Mouse (Mus musculus): ENCODE data around the gene Snx30.
A peak's percentile ranks its signal among the peaks of the same experiment; 100 is the strongest.

The Snx30 gene

GRCm38 (mm10) chr4:59870859-59871591 is 65.4 kb downstream of the Snx30 start:
- peak; percentile 82 for DNase-seq (ENCODE audit: low read depth, low spot score)

- DNase-seq (ENCODE audit: low read depth, low spot score): no peak
Observed at GRCm38 (mm10) chr4:59873240-59873639, 67.6 kb downstream of the Snx30 start.

- DNase-seq (ENCODE audit: low read depth, low spot score): peak; percentile 59
Observed at GRCm38 (mm10) chr4:59873830-59874229, 68.2 kb downstream of the Snx30 start.

GRCm38 (mm10) chr4:59876570-59876969 is 70.9 kb downstream of the Snx30 start:
- DNase-seq (ENCODE audit: low read depth, low spot score): no peak

GRCm38 (mm10) chr4:59877025-59877424 is 71.4 kb downstream of the Snx30 start:
- DNase-seq (ENCODE audit: low read depth, low spot score): no peak

GRCm38 (mm10) chr4:59878595-59878994 is 73.0 kb downstream of the Snx30 start:
- DNase-seq (ENCODE audit: low read depth, low spot score): no peak

- DNase-seq (ENCODE audit: low read depth, low spot score): no peak
Observed at GRCm38 (mm10) chr4:59879444-59879843, 73.8 kb downstream of the Snx30 start.

- no peak for DNase-seq (ENCODE audit: low read depth, low spot score)
Observed at GRCm38 (mm10) chr4:59880725-59881124, 75.1 kb downstream of the Snx30 start.

- peak; percentile 30 for DNase-seq (ENCODE audit: low read depth, low spot score)
Observed at GRCm38 (mm10) chr4:59881210-59881609, 75.6 kb downstream of the Snx30 start.

GRCm38 (mm10) chr4:59884136-59884696 is 78.6 kb downstream of the Snx30 start:
- DNase-seq (ENCODE audit: low read depth, low spot score): no peak

GRCm38 (mm10) chr4:59886281-59886680 is 80.6 kb downstream of the Snx30 start:
- no peak for DNase-seq (ENCODE audit: low read depth, low spot score)

- DNase-seq (ENCODE audit: low read depth, low spot score): no peak
Observed at GRCm38 (mm10) chr4:59887011-59887410, 81.4 kb downstream of the Snx30 start.

- DNase-seq (ENCODE audit: low read depth, low spot score): no peak
Observed at GRCm38 (mm10) chr4:59888014-59888413, 82.4 kb downstream of the Snx30 start.

- DNase-seq (ENCODE audit: low read depth, low spot score): no peak
Observed at GRCm38 (mm10) chr4:59890086-59890600, 84.5 kb downstream of the Snx30 start.

- DNase-seq (ENCODE audit: low read depth, low spot score): no peak
Observed at GRCm38 (mm10) chr4:59891723-59892416, 86.2 kb downstream of the Snx30 start.

GRCm38 (mm10) chr4:59892731-59893130 is 87.1 kb downstream of the Snx30 start:
- no peak for DNase-seq (ENCODE audit: low read depth, low spot score)

GRCm38 (mm10) chr4:59894415-59894814 is 88.8 kb downstream of the Snx30 start:
- DNase-seq (ENCODE audit: low read depth, low spot score): no peak

- DNase-seq (ENCODE audit: low read depth, low spot score): no peak
Observed at GRCm38 (mm10) chr4:59894977-59895575, 89.4 kb downstream of the Snx30 start.

- DNase-seq (ENCODE audit: low read depth, low spot score): peak; percentile 72
Observed at GRCm38 (mm10) chr4:59896000-59896399, 90.4 kb downstream of the Snx30 start.

- no peak for DNase-seq (ENCODE audit: low read depth, low spot score)
Observed at GRCm38 (mm10) chr4:59897814-59898520, 92.3 kb downstream of the Snx30 start.

GRCm38 (mm10) chr4:59898521-59898919 is 92.9 kb downstream of the Snx30 start:
- DNase-seq (ENCODE audit: low read depth, low spot score): no peak

- no peak for DNase-seq (ENCODE audit: low read depth, low spot score)
Observed at GRCm38 (mm10) chr4:59901810-59902209, 96.2 kb downstream of the Snx30 start.

All from ES-CJ7 (cell line).